Mouse (Mus musculus): ENCODE measurements around the gene Slc6a16.
"Not testable (repeated sequence)": the region's sequence is repeated elsewhere in the genome, so short reads cannot be mapped to it uniquely, and the experiment has no call there.

The Slc6a16 gene

GRCm38 (mm10) chr7:45253806-45254205 is 12.9 kb downstream of the Slc6a16 start:
- DNase-seq (ENCODE audit: low spot score): no peak

GRCm38 (mm10) chr7:45255822-45256221 is 14.9 kb downstream of the Slc6a16 start:
- DNase-seq (ENCODE audit: low spot score): not testable (repeated sequence)

GRCm38 (mm10) chr7:45257063-45257840 is 16.4 kb downstream of the Slc6a16 start:
- DNase-seq (ENCODE audit: low spot score): no peak

DNA sequence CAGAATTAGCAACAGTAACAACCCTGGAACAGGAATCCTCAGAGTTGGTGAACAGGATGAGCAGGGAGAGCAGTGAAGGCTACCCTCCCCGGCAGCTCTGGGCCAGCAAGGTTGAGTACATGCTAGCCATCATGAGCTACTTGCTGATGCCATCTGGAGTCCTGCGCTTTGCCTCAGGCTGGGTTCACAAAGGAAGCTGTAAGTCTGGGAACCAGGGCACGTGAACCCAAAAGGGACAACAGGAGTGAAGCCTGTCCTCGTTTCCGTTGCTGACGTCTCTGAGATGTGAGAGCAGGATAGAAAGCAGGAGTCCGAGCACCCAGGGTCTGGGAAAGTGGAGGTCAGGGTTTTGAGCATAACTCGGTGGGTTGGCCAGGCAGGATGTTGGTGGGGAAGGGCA is 18.4 kb downstream of the Slc6a16 start:
- no peak for DNase-seq (ENCODE audit: low spot score)

DNA sequence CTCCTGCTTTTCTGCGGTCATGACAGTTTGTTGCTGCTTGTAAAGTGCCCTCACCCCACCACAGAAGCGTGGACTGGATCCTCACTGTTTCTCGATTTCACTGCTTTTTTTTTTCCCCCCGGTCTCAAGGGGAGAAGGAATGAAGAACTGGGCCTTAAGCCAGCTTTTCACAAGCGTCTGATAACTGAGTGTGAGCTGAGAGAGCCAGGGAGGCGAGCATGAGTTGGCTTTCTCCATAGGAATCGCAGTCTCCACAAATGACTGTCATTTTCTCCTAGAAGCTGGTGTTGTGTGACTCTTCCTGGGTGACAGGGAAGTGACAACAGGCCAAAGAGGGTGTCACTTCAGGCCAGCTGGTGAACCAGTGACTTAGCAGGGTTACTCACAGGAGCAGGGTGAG is 21.4 kb downstream of the Slc6a16 start:
- no peak for DNase-seq (ENCODE audit: low spot score)

GRCm38 (mm10) chr7:45263006-45263607 is 22.2 kb downstream of the Slc6a16 start:
- DNase-seq (ENCODE audit: low spot score): no peak

- no peak for DNase-seq (ENCODE audit: low spot score)
These were observed 23.5 kb downstream of the Slc6a16 start for GRCm38 (mm10) chr7:45264348-45264747.

DNA sequence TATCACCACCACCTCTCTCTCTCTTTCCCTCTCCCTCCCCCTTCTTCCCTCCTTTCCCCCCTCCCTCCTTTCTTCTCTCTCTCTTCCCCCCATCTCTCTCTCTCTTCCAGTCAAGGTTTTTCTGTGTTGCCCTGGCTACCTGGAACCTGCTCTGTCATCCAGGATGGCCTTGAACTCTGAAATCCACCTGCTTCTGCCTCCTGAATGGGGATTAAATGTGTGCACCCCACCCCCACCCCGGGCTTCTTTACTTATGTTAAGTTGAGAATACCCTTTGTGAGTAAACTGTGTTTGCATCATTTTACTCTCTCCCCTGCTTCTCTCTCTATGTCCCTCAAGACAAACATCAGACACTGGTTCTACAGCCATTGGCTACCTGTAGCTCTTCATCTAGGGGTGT is 24.6 kb downstream of the Slc6a16 start:
- no peak for DNase-seq (ENCODE audit: low spot score)

- peak; percentile 7 for DNase-seq (ENCODE audit: low spot score)
These were observed 32.0 kb downstream of the Slc6a16 start for GRCm38 (mm10) chr7:45272786-45273412.

GRCm38 (mm10) chr7:45273672-45274071 is 32.8 kb downstream of the Slc6a16 start:
- DNase-seq (ENCODE audit: low spot score): no peak

GRCm38 (mm10) chr7:45277136-45277760 is 36.4 kb downstream of the Slc6a16 start, which contains the start of gene Slc6a21:
Gene Slc6a21 (plus strand): TSS chr7:45277513.
- peak; percentile 32 for DNase-seq (ENCODE audit: low spot score)

GRCm38 (mm10) chr7:45286486-45286885 is 45.6 kb downstream of the Slc6a16 start:
- DNase-seq (ENCODE audit: low spot score): no peak

- no peak for DNase-seq (ENCODE audit: low spot score)
These were observed 55.7 kb downstream of the Slc6a16 start for GRCm38 (mm10) chr7:45296626-45297025.

GRCm38 (mm10) chr7:45297563-45297962 is 56.7 kb downstream of the Slc6a16 start:
- no peak for DNase-seq (ENCODE audit: low spot score)

GRCm38 (mm10) chr7:45299752-45300151 is 58.9 kb downstream of the Slc6a16 start:
- DNase-seq (ENCODE audit: low spot score): peak; percentile 73

GRCm38 (mm10) chr7:45300270-45300669 is 59.4 kb downstream of the Slc6a16 start:
- peak; percentile 68 for DNase-seq (ENCODE audit: low spot score)

- DNase-seq (ENCODE audit: low spot score): peak; percentile 73
These were observed 61.7 kb downstream of the Slc6a16 start for GRCm38 (mm10) chr7:45302626-45303025.

DNA sequence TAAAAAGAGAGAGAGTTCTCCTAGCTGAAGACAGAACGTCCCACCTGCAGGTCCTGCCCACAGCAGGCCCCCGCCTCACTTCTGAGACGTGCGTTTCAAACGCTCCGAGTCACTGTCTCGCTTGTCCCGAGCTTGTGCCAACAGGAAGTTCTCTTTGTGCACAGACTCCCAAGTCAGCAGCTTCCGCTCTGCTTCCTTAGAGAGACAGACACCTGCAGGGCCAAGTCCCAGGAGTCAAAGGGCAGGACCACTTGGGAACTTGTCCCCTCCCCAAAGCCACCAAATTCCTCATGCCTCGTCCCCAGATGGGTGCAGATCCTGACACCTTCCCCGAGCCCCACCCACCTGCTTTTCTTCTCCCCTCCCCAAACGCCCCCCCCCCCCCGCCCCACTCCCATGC is 64.0 kb downstream of the Slc6a16 start:
- DNase-seq (ENCODE audit: low spot score): no peak

DNA sequence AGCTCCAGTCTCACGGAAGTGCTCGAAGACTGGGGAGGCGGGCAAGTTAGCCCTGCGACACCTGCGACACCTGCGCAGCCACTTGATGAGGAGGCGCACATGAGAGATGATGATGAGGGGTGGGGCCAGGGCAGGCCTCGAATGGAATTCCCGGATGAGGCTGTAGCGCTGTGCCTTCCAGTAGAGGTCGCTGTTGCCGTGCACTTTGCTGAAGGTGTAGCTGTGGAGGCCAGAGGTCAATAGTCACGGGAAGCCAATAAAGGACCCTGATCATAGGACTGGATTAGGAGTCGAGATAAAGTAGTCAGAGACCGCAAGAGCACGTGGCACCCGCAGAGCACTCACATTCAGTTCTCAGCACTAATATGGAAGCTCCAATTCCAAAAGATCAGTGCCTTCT is 64.4 kb downstream of the Slc6a16 start:
- peak; percentile 22 for DNase-seq (ENCODE audit: low spot score)

DNA sequence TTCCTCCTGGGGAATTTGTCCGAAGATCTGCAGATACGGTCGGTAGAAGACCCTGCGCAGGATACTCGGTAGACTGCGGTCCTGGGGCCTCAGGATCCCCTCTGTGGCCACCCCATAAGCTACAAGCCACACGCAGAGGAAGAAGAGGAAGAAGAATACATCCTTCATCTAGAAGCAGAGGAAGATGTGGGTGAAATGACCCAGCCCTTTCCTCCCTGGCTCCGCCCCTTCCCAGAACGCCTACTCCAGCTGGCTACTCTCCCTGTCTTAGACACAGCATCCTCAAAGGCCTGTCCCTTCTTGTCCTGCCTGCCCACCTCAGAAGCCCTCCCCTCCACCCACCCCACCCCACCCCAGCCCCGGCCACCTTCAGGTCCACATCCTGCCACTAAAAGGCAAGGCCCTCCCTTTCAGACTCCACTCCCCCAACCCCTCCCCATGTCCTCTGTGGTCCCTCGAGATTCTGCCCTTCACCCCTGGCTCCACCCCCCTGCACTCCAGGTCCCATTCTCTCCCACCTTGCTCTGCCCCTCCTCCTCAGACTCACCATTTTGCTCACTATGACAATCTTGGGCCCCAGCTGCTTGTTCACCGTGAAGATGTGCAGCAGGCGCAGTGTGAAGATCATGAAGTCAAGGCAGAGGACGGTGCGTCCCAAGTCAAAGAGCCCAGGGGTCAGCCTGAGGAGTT is 67.8 kb downstream of the Slc6a16 start:
- DNase-seq (ENCODE audit: low spot score): no peak

GRCm38 (mm10) chr7:45309455-45309854 is 68.6 kb downstream of the Slc6a16 start:
- peak; percentile 37 for DNase-seq (ENCODE audit: low spot score)

DNA sequence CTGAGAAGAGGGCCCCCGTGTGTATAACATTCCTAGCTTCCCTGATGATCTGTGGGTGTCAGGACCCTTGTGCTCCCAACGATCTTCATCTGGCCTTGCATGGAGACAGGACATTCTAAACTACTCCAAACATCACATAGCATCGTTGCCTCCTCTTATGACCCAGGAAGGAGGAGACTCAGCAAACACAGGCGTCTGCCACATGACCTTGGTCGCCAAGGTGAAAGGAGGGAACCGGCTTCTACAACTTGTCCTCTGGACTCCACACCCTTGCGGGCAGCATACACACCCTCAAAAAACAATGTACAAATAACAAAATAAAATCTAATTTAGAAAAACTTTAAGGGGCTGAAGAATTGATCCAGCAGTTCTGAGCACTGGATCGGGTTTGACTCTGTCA is 71.1 kb downstream of the Slc6a16 start:
- no peak for DNase-seq (ENCODE audit: low spot score)

Measured in MN1 (cell line).